Mouse (Mus musculus): ENCODE measurements around the gene 1700102P08Rik. TPM values are rescaled to one million over a fixed set of nuclear protein-coding genes. Genes with fewer than 3 reads are reported as not detected.
A peak's percentile ranks its signal among the peaks of the same experiment; 100 is the strongest.

Gene 1700102P08Rik
- polyA plus RNA-seq, 1 experiment from 2014 or later = 0.14 TPM

DNA sequence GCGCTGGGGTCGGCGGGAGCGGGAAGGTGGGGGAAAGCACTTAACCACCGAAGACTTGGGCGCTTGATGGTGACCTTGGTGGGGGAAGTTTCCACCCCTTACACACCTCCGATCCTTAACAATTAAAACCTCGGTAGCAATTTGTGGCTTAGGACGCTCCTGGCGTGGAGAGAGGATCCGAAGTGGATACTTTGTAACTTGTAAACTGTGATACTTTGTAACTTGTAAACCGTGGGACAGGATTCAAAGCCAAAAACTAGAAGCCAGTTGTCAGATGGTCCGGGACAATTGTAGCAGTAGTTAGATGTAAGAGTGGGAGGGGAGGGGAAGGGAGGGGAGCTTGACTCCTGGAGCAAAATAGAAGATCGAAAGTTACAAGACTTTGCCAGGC lies 44.3 kb upstream of the 1700102P08Rik start:
- no peak for TF ChIP-seq CTCF (IDR thresholded peaks at IDR 0.05; ENCODE audit: low read depth)
- Histone ChIP-seq H3K9ac (ENCODE audit: low read depth, low read length) (peak overlapping the region; percentile 63), H3K9me3 (ENCODE audit: control insufficient read depth) (no peaks in the 10 kb centered on the region), H3K36me3 (ENCODE audit: control insufficient read depth, insufficient read depth) (peaks cover 26% of the 10 kb centered on the region), H3K4me2 (replicated peaks; ENCODE audit: low read depth) (peak overlapping the region; percentile 79), H3K4me1 (replicated peaks; ENCODE audit: control insufficient read depth, insufficient read depth, low read length) (no peaks in the 10 kb centered on the region), H3K4me3 (ENCODE audit: low read depth, low read length) (peak overlapping the region; percentile 68), H3K27me3 (replicated peaks; ENCODE audit: control insufficient read depth, insufficient read depth, low read length) (no peaks in the 10 kb centered on the region), H3K27ac (ENCODE audit: low read depth, low read length) (peak overlapping the region; percentile 90)
- ATAC-seq = no peak
- WGBS = 2% methylated on average over 14 of the region's 14 CpGs

DNA sequence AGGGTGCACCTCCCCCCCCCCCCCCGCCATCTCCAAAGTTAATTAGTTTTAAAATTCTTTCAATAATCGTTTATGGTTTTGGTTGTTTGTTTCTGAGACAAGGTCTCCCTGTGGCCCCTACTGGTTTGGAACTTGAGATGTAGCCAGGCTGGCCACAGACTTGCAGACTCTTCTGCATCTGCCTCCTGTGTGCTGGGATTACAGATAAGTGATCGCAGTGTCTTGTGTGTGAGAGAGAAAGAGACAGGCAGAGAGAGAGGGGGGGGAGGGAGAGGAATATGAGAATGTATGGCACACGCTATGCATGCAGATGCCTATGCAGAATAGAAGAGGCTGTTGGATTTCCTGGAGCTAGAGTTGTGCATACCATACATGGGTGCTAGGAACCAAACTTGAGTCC lies 42.9 kb upstream of the 1700102P08Rik start:
- 90% methylated on average over 3 of the region's 4 CpGs for WGBS
- H3K4me3 ChIP-seq (ENCODE audit: low read depth, low read length) = no peak overlapping the region
- no peak overlapping the region for H3K27ac ChIP-seq (ENCODE audit: low read depth, low read length)
- H3K27me3 ChIP-seq (replicated peaks; ENCODE audit: control insufficient read depth, insufficient read depth, low read length) = no peaks in the 10 kb centered on the region
- H3K9ac ChIP-seq (ENCODE audit: low read depth, low read length) = no peak overlapping the region
- TF ChIP-seq CTCF (IDR thresholded peaks at IDR 0.05; ENCODE audit: low read depth) = no peak
- no peak overlapping the region for H3K4me2 ChIP-seq (replicated peaks; ENCODE audit: low read depth)
- peaks cover 41% of the 10 kb centered on the region for H3K36me3 ChIP-seq (ENCODE audit: control insufficient read depth, insufficient read depth)
- no peaks in the 10 kb centered on the region for H3K4me1 ChIP-seq (replicated peaks; ENCODE audit: control insufficient read depth, insufficient read depth, low read length)
- no peaks in the 10 kb centered on the region for H3K9me3 ChIP-seq (ENCODE audit: control insufficient read depth)
- ATAC-seq = no peak

DNA sequence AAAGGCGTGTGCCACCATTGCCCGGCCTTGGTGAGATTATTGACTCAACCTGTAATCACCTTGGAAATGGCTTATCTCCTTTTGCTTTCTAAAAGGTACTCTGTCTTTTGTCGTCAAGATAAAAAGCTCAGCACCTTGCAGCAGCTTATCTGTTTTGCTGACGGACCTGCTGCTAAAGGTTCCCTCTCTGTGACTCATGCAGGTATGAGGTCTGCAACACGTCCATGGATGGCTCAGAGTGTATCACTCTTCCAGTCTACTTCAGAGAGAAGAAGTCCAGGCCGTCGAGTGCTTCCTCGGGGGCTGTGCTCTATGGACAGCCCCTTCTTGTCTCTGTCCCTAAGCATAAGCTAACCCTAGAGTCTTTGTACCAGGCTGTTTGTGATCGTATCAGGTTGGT lies 14.4 kb upstream of the 1700102P08Rik start:
- no peak overlapping the region for H3K4me3 ChIP-seq (ENCODE audit: low read depth, low read length)
- H3K4me2 ChIP-seq (replicated peaks; ENCODE audit: low read depth) = no peak overlapping the region; the same call in 1 of the 2 replicates
- peaks cover 73% of the 10 kb centered on the region for H3K36me3 ChIP-seq (ENCODE audit: control insufficient read depth, insufficient read depth)
- no peaks in the 10 kb centered on the region for H3K9me3 ChIP-seq (ENCODE audit: control insufficient read depth)
- H3K9ac ChIP-seq (ENCODE audit: low read depth, low read length) = no peak overlapping the region
- no peaks in the 10 kb centered on the region for H3K27me3 ChIP-seq (replicated peaks; ENCODE audit: control insufficient read depth, insufficient read depth, low read length)
- 45% methylated on average over 9 of the region's 9 CpGs for WGBS
- no peaks in the 10 kb centered on the region for H3K4me1 ChIP-seq (replicated peaks; ENCODE audit: control insufficient read depth, insufficient read depth, low read length)
- TF ChIP-seq CTCF (IDR thresholded peaks at IDR 0.05; ENCODE audit: low read depth) = no peak
- ATAC-seq = peak; percentile 70
- peak overlapping the region; percentile 87 for H3K27ac ChIP-seq (ENCODE audit: low read depth, low read length)

DNA sequence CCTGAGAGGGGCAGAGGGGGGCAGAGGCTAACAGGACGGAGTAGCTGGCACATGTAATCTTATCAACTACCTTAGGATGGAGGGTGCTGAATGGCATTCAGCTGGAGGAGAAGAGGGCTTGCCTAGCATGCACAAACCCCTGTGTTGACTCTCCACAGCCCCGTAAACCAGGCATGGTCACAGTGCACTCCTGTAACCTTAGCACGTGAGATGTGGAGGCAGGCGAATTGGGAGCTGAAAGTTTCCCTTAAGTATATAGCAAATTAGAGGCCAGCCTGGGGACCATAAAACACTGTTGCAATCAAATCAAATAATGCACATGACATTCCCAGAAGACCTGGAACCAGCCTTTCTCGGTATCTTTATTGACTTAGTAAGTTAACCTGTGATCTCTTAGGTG lies 13.9 kb upstream of the 1700102P08Rik start:
- peak overlapping the region; percentile 87 for H3K27ac ChIP-seq (ENCODE audit: low read depth, low read length)
- H3K9me3 ChIP-seq (ENCODE audit: control insufficient read depth) = no peaks in the 10 kb centered on the region
- no peaks in the 10 kb centered on the region for H3K4me1 ChIP-seq (replicated peaks; ENCODE audit: control insufficient read depth, insufficient read depth, low read length)
- ATAC-seq = peak; percentile 80
- 37% methylated on average over 5 of the region's 5 CpGs for WGBS
- H3K4me3 ChIP-seq (ENCODE audit: low read depth, low read length) = no peak overlapping the region
- H3K4me2 ChIP-seq (replicated peaks; ENCODE audit: low read depth) = no peak overlapping the region; the same call in 1 of the 2 replicates
- TF ChIP-seq CTCF (IDR thresholded peaks at IDR 0.05; ENCODE audit: low read depth) = no peak
- H3K36me3 ChIP-seq (ENCODE audit: control insufficient read depth, insufficient read depth) = peaks cover 73% of the 10 kb centered on the region
- no peaks in the 10 kb centered on the region for H3K27me3 ChIP-seq (replicated peaks; ENCODE audit: control insufficient read depth, insufficient read depth, low read length)
- H3K9ac ChIP-seq (ENCODE audit: low read depth, low read length) = no peak overlapping the region

DNA sequence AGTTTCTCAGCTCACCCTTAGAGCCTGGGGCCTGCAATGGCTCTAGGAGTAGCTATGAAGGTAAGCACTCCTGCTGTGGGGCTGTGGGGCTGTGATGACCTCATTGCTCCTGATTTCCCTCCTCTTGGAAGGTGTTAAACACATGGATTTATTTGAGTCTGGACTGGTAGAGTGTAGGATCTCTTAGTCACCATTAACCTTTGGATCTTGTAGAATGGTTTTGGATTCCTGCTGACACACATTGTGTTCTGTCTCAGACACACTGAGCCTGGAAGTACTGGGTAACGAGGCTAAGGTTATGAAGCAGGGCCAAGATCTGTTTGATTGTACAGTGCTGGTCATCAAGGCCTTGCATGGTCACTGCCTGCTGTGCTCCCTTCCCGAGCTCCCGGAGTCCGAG lies 13.3 kb upstream of the 1700102P08Rik start:
- Histone ChIP-seq H3K4me3 (ENCODE audit: low read depth, low read length) (no peak overlapping the region), H3K36me3 (ENCODE audit: control insufficient read depth, insufficient read depth) (peaks cover 73% of the 10 kb centered on the region), H3K27me3 (replicated peaks; ENCODE audit: control insufficient read depth, insufficient read depth, low read length) (no peaks in the 10 kb centered on the region), H3K4me2 (replicated peaks; ENCODE audit: low read depth) (no peak overlapping the region), H3K27ac (ENCODE audit: low read depth, low read length) (peak overlapping the region; percentile 78), H3K4me1 (replicated peaks; ENCODE audit: control insufficient read depth, insufficient read depth, low read length) (no peaks in the 10 kb centered on the region), H3K9ac (ENCODE audit: low read depth, low read length) (no peak overlapping the region), H3K9me3 (ENCODE audit: control insufficient read depth) (no peaks in the 10 kb centered on the region)
- ATAC-seq = peak; percentile 82
- TF ChIP-seq CTCF (IDR thresholded peaks at IDR 0.05; ENCODE audit: low read depth) = no peak
- WGBS = 64% methylated on average over 4 of the region's 4 CpGs

DNA sequence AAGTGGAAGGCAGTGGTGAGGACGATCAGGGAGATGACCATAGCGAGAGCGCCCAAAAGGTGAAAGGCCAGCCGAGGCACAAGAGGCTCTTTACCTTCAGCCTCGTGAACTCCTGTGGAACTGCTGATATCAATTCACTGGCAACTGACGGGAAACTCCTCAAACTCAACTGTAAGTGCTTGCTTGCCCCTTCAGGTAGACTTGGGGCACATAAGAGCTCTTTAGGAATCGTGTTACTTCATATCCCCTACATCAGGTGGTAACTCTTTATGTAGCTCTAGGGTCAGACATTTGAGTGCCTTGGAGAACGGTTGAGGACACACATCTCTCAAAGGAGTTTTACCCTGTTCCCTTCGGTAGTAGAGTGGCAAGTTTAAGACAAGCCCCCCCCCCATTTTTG lies 11.2 kb upstream of the 1700102P08Rik start:
- no peak overlapping the region for H3K4me3 ChIP-seq (ENCODE audit: low read depth, low read length)
- TF ChIP-seq CTCF (IDR thresholded peaks at IDR 0.05; ENCODE audit: low read depth) = no peak
- H3K9me3 ChIP-seq (ENCODE audit: control insufficient read depth) = no peaks in the 10 kb centered on the region
- H3K36me3 ChIP-seq (ENCODE audit: control insufficient read depth, insufficient read depth) = peaks cover 72% of the 10 kb centered on the region
- no peak overlapping the region for H3K4me2 ChIP-seq (replicated peaks; ENCODE audit: low read depth)
- WGBS = 95% methylated on average over 9 of the region's 9 CpGs
- no peaks in the 10 kb centered on the region for H3K4me1 ChIP-seq (replicated peaks; ENCODE audit: control insufficient read depth, insufficient read depth, low read length)
- no peak overlapping the region for H3K9ac ChIP-seq (ENCODE audit: low read depth, low read length)
- H3K27ac ChIP-seq (ENCODE audit: low read depth, low read length) = no peak overlapping the region
- no peaks in the 10 kb centered on the region for H3K27me3 ChIP-seq (replicated peaks; ENCODE audit: control insufficient read depth, insufficient read depth, low read length)
- ATAC-seq = no peak

DNA sequence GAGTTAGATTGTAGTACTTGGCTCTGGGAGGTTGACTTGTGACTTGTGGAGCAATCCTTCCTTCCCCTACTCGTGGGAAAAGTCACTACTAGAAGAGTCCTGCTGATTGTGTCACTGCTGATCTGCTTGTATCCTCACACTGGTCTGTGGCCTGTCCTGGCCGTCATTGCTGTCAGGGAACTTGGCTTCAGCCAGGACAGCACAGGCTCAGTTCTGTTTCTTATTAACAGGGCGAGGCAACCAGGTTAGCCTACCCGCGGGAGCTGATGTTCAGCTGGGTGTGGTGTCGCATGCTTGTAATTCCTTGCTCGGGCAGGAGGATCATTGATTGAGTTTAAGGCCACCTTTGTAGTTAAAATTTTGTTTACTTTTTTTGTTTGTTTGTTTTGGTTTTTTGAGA lies 7.6 kb upstream of the 1700102P08Rik start:
- Histone ChIP-seq H3K27me3 (replicated peaks; ENCODE audit: control insufficient read depth, insufficient read depth, low read length) (no peaks in the 10 kb centered on the region), H3K9me3 (ENCODE audit: control insufficient read depth) (no peaks in the 10 kb centered on the region), H3K9ac (ENCODE audit: low read depth, low read length) (no peak overlapping the region), H3K36me3 (ENCODE audit: control insufficient read depth, insufficient read depth) (peaks cover 83% of the 10 kb centered on the region), H3K4me1 (replicated peaks; ENCODE audit: control insufficient read depth, insufficient read depth, low read length) (no peaks in the 10 kb centered on the region), H3K27ac (ENCODE audit: low read depth, low read length) (peak overlapping the region; percentile 46), H3K4me2 (replicated peaks; ENCODE audit: low read depth) (no peak overlapping the region), H3K4me3 (ENCODE audit: low read depth, low read length) (no peak overlapping the region)
- TF ChIP-seq CTCF (IDR thresholded peaks at IDR 0.05; ENCODE audit: low read depth) = no peak
- WGBS = 45% methylated on average over 7 of the region's 7 CpGs
- peak; percentile 7; the same call in 1 of the 2 replicates for ATAC-seq
